Comparison of ENCODE assay signal across 23 mouse cellular contexts in genomic region chr19:46120872-46121271, GRCm38 (mm10). TPM values are rescaled to one million over a fixed set of nuclear protein-coding genes. Genes with fewer than 3 reads are reported as not detected.
"Had no signal": no experiment of that assay in that cellular context is flagged by ENCODE, and none has a peak within 500 bp of the region (broad histone marks: within the 10 kb centered on the region; RNA-seq: fewer than 3 reads in every experiment).

No protein-coding gene starts in this region.

- H3K9me3 ChIP-seq: liver, embryonic 12.5 days; midbrain, embryonic 10.5 days; midbrain, embryonic 13.5 days; neural tube, embryonic 13.5 days; neural tube, embryonic 15.5 days had no signal

- H3K4me2 ChIP-seq: liver, embryonic 12.5 days; lung, embryonic 14.5 days; midbrain, embryonic 13.5 days; neural tube, embryonic 13.5 days; neural tube, embryonic 15.5 days had no signal

- H3K9ac ChIP-seq: liver, embryonic 12.5 days; liver, embryonic 14.5 days; lung, embryonic 14.5 days; midbrain, embryonic 13.5 days; neural tube, embryonic 13.5 days; neural tube, embryonic 15.5 days had no signal

- H3K4me3 ChIP-seq: liver, embryonic 12.5 days; midbrain, embryonic 10.5 days; midbrain, embryonic 13.5 days; myocyte; neural tube, embryonic 13.5 days; neural tube, embryonic 15.5 days had no signal

- H3K27me3 ChIP-seq: midbrain, embryonic 13.5 days; neural tube, embryonic 13.5 days; neural tube, embryonic 15.5 days had no signal

- H3K4me1 ChIP-seq: midbrain, embryonic 10.5 days; midbrain, embryonic 13.5 days; neural tube, embryonic 13.5 days; neural tube, embryonic 15.5 days had no signal

- H3K27ac ChIP-seq: liver, embryonic 12.5 days; liver, embryonic 14.5 days; midbrain, embryonic 10.5 days; midbrain, embryonic 13.5 days; neural tube, embryonic 13.5 days; neural tube, embryonic 15.5 days had no signal

- H3K36me3 ChIP-seq: liver, embryonic 12.5 days; midbrain, embryonic 10.5 days; midbrain, embryonic 13.5 days; neural tube, embryonic 13.5 days; neural tube, embryonic 15.5 days had no signal

- DNase-seq: lung, adult 18-20 months; lung, embryonic 14.5 days; lung, postnatal 14 days; lung, postnatal 4 days; retina, postnatal 1 day; right cerebral cortex, adult 18-20 months; right cerebral cortex, postnatal 25 days; right cerebral cortex, postnatal 4 days; spleen, adult 18-20 months; thymus, adult 18-20 months; thymus, postnatal 14 days; thymus, postnatal 36 days had no signal

- ATAC-seq: liver, embryonic 12.5 days; midbrain, embryonic 13.5 days; midbrain, embryonic 16.5 days had no signal

RNA-seq across cellular contexts. Expression of gene Elovl3, which starts 10.8 kb away (rescaled TPM):
- polyA plus RNA-seq: liver, embryonic 12.5 days; lung, embryonic 14.5 days; midbrain, embryonic 10.5 days; neural tube, embryonic 13.5 days; small intestine, adult 2 months; stomach, embryonic 14.5 days had no signal

RNA-seq across cellular contexts. Expression of gene Pitx3, which starts 27.3 kb away (rescaled TPM):
- polyA plus RNA-seq: liver, embryonic 14.5 days; small intestine, adult 2 months; stomach, embryonic 14.5 days; thymus, postnatal 0 days had no signal
